Mouse (Mus musculus): Measurements from ENCODE around the gene Gfer. TPM values are rescaled to one million over a fixed set of nuclear protein-coding genes. Genes with fewer than 3 reads are reported as not detected.
A peak's percentile ranks its signal among the peaks of the same experiment; 100 is the strongest.

The Gfer gene
- total and polyA plus RNA-seq, 2 experiments = 32.6 to 49.8 TPM

DNA sequence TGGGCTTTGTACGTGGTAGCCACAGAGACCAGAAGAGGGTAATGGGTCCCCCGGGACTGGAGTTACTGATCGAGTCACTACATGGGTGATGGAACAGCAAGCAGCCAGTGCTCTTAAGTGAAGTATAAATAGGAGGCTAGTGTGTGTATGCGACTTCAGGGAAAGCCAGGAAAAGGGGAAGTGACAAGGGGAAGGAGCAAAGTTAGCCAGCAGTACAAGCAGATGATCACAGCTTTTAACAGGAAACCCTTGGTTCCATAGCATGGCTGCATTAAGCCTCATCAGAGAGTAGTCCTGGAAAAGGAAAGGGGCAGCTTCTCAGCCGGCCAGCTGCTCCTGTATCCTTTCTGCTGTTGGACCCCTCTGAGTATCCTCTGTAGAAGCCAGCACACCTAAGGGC, 3.6 kb downstream of the Gfer start:
- TF ChIP-seq POLR2A (IDR thresholded peaks at IDR 0.05; ENCODE audit: extremely low read depth, insufficient read depth, low read length) (no peak), CTCF (IDR thresholded peaks at IDR 0.05; ENCODE audit: low read depth, low read length) (no peak)
- H3K9ac ChIP-seq (ENCODE audit: low read depth, low read length) = no peak overlapping the region
- no peaks in the 10 kb centered on the region; the same call in 1 of the 2 replicates for H3K79me2 ChIP-seq (ENCODE audit: control insufficient read depth, insufficient read depth, low read length)
- H3K36me3 ChIP-seq (ENCODE audit: control insufficient read depth, insufficient read depth, low read length) = no peaks in the 10 kb centered on the region
- peaks cover 6% of the 10 kb centered on the region for H3K4me1 ChIP-seq (ENCODE audit: control insufficient read depth, insufficient read depth, low read length)
- peak; percentile 15 for DNase-seq (ENCODE audit: extremely low read depth, low read depth, low spot score)
- H3K27me3 ChIP-seq (ENCODE audit: control insufficient read depth, insufficient read depth, low read length) = peaks cover 6% of the 10 kb centered on the region
- H3K4me3 ChIP-seq (ENCODE audit: insufficient read depth, low read depth, low read length) = no peak overlapping the region
- no peak overlapping the region for H3K27ac ChIP-seq (replicated peaks; ENCODE audit: insufficient read depth, low read depth, low read length)
- 89% methylated on average over 5 of the region's 5 CpGs for WGBS

DNA sequence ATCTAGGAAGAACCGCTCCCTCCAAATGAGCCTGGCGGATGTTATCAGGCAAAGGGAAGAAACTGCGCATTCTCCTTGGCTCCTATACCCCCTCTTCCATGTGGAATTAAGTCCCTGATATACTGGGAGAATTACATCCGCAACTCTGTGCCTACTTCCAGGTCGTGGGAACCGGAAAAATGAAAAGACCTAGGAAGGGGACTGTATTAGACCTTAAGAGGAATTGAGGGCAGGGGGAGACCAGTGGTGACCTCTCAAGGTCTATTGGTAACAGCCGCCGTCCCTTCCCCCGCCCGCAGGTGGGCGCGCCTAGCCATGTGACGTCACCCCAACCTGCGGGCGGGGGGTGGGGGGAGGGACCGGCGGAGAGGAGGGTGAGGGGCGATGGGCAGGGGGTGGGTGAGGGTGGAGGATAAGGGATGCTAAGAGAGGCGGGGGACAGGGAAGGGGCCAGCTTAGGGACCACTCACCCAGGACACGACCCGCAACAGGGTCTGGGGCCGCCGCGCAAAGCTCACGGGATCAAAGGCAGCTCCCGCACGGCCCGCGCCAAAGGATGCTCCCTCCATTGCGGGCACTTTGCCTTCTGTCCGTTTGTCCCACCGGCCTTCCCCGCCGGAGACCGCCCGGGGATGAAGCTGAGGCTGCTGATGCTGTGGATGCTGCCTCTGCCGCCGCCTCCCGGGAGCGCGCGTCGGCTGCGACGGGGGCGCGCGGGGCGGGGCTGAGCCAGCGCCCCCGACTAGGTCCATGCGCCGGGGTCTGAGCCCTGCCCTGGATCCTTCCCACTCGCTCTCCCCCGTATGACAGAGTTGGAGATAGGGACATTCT, 6.5 kb downstream of the Gfer start, which contains the start of gene Syngr3:
Gene Syngr3, minus strand, starts transcription at position 705 of the 831 bp plus-strand sequence.
- no peak within 1 kb of the TSS for H3K4me3 ChIP-seq (ENCODE audit: insufficient read depth, low read depth, low read length)
- 8% methylated on average over 55 of the region's 55 CpGs for WGBS
- no peak within 1 kb of the TSS for H3K9ac ChIP-seq (ENCODE audit: low read depth, low read length)
- peaks cover 6% of the 10 kb centered on the region; the same call in 1 of the 2 replicates for H3K4me1 ChIP-seq (ENCODE audit: control insufficient read depth, insufficient read depth, low read length)
- DNase-seq (ENCODE audit: extremely low read depth, low read depth, low spot score) = no peak
- TF ChIP-seq CTCF (IDR thresholded peaks at IDR 0.05; ENCODE audit: low read depth, low read length) (no peak), POLR2A (IDR thresholded peaks at IDR 0.05; ENCODE audit: extremely low read depth, insufficient read depth, low read length) (no peak)
- H3K79me2 ChIP-seq (ENCODE audit: control insufficient read depth, insufficient read depth, low read length) = no peaks in the 10 kb centered on the region
- H3K27ac ChIP-seq (replicated peaks; ENCODE audit: insufficient read depth, low read depth, low read length) = no peak within 1 kb of the TSS
- no peaks in the 10 kb centered on the region for H3K36me3 ChIP-seq (ENCODE audit: control insufficient read depth, insufficient read depth, low read length)
- H3K27me3 ChIP-seq (ENCODE audit: control insufficient read depth, insufficient read depth, low read length) = peaks cover 6% of the 10 kb centered on the region

DNA sequence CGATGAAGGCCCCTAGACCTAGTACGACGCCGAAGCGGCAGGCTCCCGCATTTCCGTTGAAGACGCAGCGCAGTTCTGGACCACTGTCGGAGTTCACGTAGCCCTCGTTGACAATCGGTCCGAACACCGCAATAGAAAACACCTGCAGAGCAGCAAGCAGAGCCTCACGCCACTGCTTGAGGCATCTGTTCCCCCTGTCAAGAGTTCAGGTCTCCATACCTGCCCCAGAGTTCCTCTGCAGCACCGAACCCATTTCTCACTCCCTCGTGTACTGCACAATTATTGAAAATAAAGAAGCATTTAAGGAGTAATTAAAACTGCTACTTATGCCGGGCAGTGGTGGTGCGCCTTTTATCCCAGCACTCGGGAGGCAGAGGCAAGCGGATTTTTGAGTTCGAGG, 8.4 kb downstream of the Gfer start:
- Histone ChIP-seq H3K79me2 (ENCODE audit: control insufficient read depth, insufficient read depth, low read length) (no peaks in the 10 kb centered on the region), H3K27ac (replicated peaks; ENCODE audit: insufficient read depth, low read depth, low read length) (no peak overlapping the region), H3K4me1 (ENCODE audit: control insufficient read depth, insufficient read depth, low read length) (peaks cover 6% of the 10 kb centered on the region; the same call in 1 of the 2 replicates), H3K4me3 (ENCODE audit: insufficient read depth, low read depth, low read length) (peak overlapping the region; percentile 59; the same call in 1 of the 2 replicates), H3K27me3 (ENCODE audit: control insufficient read depth, insufficient read depth, low read length) (peaks cover 6% of the 10 kb centered on the region), H3K36me3 (ENCODE audit: control insufficient read depth, insufficient read depth, low read length) (no peaks in the 10 kb centered on the region), H3K9ac (ENCODE audit: low read depth, low read length) (peak overlapping the region; percentile 13; the same call in 1 of the 2 replicates)
- no peak for TF ChIP-seq POLR2A (IDR thresholded peaks at IDR 0.05; ENCODE audit: extremely low read depth, insufficient read depth, low read length)
- TF ChIP-seq CTCF (IDR thresholded peaks at IDR 0.05; ENCODE audit: low read depth, low read length) = no peak
- DNase-seq (ENCODE audit: extremely low read depth, low read depth, low spot score) = no peak
- WGBS = 27% methylated on average over 23 of the region's 23 CpGs

DNA sequence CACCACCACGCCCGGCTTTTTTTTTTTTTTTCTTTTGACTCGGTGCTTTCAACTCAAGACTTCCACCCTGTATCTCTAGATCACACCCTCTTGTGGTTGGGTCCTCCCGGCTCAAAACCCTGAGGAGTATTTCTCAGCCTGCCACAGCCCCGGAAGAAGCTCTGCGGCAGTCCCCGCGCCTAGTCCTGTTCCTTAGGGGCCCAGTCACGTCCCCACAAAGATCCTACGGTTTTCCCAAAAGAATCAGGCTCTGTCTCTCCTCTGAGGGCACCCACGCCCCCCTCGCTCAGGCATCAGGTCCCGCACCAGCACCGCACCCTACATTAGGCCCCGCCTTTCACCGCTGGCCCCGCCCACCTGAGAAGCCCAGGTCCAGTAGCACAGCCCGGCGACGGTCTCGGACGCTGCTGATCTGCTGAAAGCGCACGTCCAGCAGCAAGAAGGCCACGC, 8.8 kb downstream of the Gfer start:
- DNase-seq (ENCODE audit: extremely low read depth, low read depth, low spot score) = peak; percentile 38
- TF ChIP-seq CTCF (IDR thresholded peaks at IDR 0.05; ENCODE audit: low read depth, low read length) = no peak
- no peak for TF ChIP-seq POLR2A (IDR thresholded peaks at IDR 0.05; ENCODE audit: extremely low read depth, insufficient read depth, low read length)
- Histone ChIP-seq H3K9ac (ENCODE audit: low read depth, low read length) (peak overlapping the region; percentile 13), H3K4me3 (ENCODE audit: insufficient read depth, low read depth, low read length) (peak overlapping the region; percentile 59), H3K79me2 (ENCODE audit: control insufficient read depth, insufficient read depth, low read length) (no peaks in the 10 kb centered on the region), H3K27me3 (ENCODE audit: control insufficient read depth, insufficient read depth, low read length) (peaks cover 6% of the 10 kb centered on the region), H3K36me3 (ENCODE audit: control insufficient read depth, insufficient read depth, low read length) (no peaks in the 10 kb centered on the region), H3K4me1 (ENCODE audit: control insufficient read depth, insufficient read depth, low read length) (peaks cover 6% of the 10 kb centered on the region; the same call in 1 of the 2 replicates), H3K27ac (replicated peaks; ENCODE audit: insufficient read depth, low read depth, low read length) (no peak overlapping the region)
- WGBS = 5% methylated on average over 25 of the region's 25 CpGs

DNA sequence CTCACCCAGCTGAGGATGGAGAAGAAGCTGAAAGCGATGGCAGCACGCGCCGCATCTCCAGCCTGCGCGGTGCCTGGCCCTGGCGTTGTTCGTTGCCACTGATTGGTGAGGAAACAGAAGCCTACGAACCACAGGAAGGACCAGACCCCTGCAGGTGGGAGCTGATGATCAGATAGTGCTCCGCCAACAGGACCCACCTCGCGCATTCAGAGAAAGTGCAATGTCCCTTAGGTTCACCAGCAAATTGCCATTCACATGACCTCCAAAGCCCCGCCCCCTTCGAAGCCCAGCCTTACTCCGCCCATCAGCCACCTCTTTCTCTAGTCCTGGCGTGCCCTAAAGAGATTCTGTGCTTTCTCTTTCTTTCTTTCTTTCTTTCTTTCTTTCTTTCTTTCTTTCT, 9.4 kb downstream of the Gfer start:
- 49% methylated on average over 16 of the region's 16 CpGs for WGBS
- TF ChIP-seq POLR2A (IDR thresholded peaks at IDR 0.05; ENCODE audit: extremely low read depth, insufficient read depth, low read length) = no peak
- TF ChIP-seq CTCF (IDR thresholded peaks at IDR 0.05; ENCODE audit: low read depth, low read length) = no peak
- Histone ChIP-seq H3K4me1 (ENCODE audit: control insufficient read depth, insufficient read depth, low read length) (peaks cover 6% of the 10 kb centered on the region; the same call in 1 of the 2 replicates), H3K79me2 (ENCODE audit: control insufficient read depth, insufficient read depth, low read length) (no peaks in the 10 kb centered on the region), H3K36me3 (ENCODE audit: control insufficient read depth, insufficient read depth, low read length) (peaks cover 3% of the 10 kb centered on the region; the same call in 1 of the 2 replicates), H3K9ac (ENCODE audit: low read depth, low read length) (no peak overlapping the region), H3K27ac (replicated peaks; ENCODE audit: insufficient read depth, low read depth, low read length) (no peak overlapping the region), H3K4me3 (ENCODE audit: insufficient read depth, low read depth, low read length) (no peak overlapping the region), H3K27me3 (ENCODE audit: control insufficient read depth, insufficient read depth, low read length) (peaks cover 6% of the 10 kb centered on the region)
- DNase-seq (ENCODE audit: extremely low read depth, low read depth, low spot score) = peak; percentile 56

Measured in liver, adult 2 months (tissue).